Mouse (Mus musculus) ZHBTc4 (cell line): ENCODE data around the gene 4933430I17Rik.

Experiments used
- DNase-seq: peaks from one replicate; pipeline ENCODE4 v3.0.0-alpha.2; 2011; ENCODE audit warnings: low read depth, low spot score

The 4933430I17Rik gene

DNA sequence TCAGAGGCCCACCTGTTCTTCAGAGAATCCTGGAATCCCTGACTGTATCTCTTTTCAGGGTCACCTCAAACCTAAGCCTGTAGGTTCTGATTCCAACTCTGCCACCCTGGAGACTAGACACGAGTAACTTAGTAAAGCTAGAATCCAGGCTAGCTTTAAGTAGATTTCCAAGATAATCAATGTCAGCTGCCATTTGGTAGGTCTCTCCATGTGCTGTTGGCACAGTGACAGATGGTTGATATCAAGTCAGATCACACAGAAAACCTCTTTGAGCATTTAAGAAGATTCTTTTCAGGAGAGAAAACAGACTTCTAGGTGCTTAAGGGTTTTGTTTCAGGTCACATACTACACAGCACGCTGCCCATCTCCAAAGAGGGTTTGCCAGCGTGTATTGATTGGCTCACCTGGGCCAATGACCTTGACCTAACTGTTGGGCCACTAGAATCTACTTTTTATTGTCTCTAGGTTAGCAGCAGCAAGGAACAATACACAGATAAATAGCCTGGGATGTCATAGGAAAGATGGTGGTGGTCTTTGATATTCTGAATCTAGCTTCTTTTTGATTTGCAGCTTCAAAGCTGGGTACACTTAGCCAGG lies 21.7 kb upstream of the 4933430I17Rik start, which contains the start of gene Hdhd3:
TSS of gene Hdhd3 (minus strand) at position 94 of the 597 bp plus-strand sequence.
- no peak for DNase-seq

DNA sequence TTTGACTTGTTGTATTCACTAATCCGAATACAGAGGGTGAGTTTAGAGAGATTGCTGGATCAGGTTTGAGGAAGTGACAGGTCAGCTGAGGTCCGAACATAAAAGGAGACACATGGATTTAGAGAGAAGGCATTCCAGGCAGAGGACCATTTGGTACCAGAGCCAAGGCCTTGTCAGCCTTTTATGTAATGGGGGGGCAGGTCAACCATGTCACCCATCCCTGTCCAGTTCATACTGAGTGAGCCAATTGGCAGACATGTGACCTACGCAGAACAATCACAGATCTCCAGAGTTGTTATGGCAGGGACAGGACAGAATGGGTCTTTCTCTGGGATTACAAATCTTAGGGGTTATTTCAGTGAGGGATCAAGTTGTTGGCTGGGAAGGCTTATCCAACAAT lies 19.2 kb upstream of the 4933430I17Rik start:
- DNase-seq = no peak

DNA sequence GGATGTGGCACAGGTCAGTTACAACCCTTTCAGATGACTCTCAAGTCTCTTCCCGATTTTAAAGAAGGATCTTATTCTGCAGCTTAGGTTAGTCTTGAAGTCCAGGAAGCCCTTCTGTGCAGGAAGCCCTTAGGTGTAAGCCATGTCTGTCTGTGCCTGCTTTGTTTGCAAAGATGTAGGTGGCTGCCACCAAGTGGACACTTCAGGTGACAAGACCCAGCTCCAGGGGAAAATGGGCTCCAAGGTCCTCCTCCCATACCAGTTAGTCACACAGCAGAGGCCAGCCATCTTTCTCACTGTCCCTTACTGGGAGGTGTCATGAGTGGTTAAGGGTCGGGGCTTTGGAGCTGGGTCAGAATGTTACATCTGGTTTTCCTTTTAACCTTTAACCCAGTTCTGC lies 18.4 kb upstream of the 4933430I17Rik start:
- DNase-seq = no peak

DNA sequence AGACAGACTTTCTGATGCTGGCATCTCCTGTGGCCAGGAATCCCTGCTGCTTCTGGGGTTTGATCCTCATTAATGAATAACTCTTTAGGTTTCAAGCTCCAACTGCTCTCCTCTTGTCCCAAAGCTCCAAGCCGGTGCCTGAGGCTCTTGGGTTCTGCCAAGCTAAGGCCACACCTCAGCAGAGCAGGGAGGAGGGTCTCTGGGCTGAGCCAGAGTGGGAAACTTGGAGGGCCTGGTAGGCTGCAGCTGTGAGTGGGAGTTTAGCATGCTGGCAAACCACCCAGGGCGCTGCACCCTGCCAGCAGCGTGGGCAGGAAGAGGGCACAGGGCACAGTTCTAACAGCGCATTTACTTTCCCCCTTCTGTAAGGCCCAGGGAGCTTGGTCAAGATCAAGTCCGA lies 16.3 kb upstream of the 4933430I17Rik start:
- DNase-seq = no peak

DNA sequence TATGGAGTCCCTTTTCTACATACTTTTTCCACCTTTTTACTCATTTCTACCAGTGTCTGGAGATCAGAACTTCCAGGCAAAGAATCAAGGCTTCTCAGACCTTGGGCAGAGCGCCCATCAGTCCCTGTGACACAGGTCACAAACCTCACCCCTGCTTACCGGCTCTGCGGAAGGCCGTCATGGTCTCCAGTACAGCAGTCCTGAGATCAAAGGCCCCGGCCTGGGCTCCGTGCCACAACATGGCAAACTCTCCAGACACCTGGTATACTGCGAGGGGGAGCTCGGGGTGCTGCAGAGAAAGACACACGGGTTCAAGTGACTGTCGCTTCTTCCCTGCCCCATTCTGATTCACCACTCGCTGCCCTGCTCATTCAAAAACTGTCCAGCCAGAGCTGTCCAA lies 15.2 kb upstream of the 4933430I17Rik start:
- no peak for DNase-seq

DNA sequence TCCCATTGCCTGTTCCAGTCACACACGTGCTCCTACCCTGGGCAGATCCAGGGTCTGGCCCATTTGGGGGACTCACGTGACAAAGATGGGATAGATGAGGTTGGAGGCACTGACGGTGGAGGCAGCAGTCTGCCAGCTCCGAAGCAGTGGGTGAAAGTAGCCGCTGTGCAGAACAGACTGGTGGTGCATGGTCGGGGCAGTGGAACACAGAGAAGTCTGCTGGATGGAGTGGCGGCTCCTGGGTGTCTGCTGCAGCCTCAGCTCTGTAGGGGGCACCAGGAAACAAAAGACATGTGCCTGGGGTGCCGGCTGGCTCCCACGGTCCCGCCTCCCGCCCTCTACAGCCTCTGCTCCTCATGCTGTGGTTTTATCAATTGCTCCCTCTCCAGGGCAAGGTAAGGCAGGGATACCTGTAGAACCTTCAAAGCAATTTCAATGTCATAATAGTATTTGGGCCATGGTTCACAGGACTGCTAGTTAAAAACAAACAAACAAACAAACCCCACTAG lies 11.1 kb upstream of the 4933430I17Rik start:
- DNase-seq = peak; percentile 50

DNA sequence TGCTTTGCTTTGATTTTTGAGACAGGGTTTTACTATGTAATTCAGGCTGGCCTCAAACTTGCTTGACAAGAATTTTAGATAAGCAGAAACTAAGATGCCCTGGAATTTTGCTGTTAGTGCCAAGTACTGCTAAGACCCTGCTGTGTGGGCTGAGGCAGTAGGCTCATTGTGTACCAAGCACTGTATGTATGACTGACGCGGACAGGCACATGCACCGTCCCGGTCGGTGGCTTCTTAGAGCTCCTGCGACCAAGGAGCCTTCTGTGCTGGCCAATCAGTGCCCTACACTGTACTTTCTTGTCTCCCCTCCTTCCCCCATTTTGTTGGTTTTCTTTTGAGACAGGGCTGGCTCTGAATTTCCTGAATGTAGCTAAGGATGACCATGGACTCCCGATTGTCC lies 10.2 kb upstream of the 4933430I17Rik start:
- no peak for DNase-seq

DNA sequence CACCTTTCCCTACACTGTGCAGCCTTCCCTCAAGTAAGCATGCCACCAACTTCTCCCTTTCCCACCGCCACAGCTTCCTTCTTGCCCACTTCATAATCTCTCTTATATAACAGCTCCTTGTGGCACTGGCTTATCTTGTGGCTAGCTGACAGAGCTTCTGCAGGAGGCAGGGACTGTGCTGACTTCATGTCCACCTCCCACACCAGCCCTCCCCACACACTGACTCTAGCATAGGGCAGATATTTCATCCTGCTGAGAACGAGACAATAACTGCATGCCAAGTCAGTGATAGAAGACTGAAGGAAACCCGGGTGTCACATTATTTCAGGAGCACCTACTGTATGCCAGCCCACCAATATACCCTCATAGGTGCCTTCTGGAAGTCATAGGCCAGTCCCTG lies 9.7 kb upstream of the 4933430I17Rik start:
- no peak for DNase-seq

DNA sequence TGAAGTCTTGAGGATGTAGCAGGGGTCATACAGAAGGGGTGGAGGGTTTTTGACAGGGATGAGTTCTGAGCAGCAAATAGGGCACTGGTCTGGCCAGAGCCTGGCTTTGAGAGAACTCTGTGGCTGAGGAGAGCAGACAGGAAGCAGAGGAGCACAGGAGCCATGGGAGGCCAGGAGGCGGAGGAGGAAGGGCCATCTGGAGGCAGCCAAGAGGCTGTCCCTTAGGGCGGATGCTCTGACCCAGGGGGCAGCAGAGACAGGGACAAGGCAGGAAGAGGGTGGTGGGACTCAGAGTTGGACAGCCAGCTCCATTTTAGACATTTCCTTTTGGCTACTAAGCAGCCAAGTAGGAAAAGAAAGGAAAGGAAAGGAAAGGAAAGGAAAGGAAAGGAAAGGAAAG lies 9.1 kb upstream of the 4933430I17Rik start:
- no peak for DNase-seq

DNA sequence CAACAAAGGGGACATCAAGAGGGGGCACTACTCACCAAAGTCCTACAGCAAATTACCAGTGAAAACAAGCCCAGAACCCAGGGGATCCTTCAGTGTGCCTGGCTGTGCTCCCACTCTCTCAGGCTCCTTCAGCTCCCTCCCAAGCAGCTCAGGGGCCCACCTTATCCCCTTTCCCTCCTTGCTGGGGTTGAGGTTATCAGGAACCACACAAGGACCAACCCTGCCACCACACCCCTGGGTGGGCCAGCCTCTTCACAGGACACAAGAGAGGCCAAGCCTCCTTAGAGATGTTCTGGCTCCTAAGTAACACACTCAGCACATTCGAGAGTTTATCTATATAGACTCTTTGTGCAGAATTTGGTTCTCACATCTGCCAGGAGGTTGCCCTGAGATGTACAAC lies 8.6 kb upstream of the 4933430I17Rik start:
- DNase-seq = no peak

DNA sequence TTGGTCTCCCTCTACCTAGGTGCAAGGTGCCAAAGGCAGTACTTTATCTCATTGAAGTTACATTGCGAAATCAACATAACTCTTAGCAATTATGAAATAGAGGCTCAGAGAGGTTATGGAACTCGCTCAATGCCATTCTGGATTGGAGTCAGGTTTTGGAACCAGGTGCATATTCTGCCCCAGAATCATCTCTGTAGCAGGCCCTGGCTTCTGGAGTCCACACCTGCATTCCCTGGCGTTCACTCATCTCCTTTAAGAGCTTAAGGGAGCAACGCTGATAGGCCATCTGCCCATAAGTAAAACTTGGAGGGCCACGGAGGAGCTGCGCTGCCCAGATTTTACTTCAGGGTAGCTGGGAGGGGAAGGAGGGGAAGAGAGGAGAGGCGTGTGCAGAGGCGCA lies 8.1 kb upstream of the 4933430I17Rik start:
- no peak for DNase-seq

DNA sequence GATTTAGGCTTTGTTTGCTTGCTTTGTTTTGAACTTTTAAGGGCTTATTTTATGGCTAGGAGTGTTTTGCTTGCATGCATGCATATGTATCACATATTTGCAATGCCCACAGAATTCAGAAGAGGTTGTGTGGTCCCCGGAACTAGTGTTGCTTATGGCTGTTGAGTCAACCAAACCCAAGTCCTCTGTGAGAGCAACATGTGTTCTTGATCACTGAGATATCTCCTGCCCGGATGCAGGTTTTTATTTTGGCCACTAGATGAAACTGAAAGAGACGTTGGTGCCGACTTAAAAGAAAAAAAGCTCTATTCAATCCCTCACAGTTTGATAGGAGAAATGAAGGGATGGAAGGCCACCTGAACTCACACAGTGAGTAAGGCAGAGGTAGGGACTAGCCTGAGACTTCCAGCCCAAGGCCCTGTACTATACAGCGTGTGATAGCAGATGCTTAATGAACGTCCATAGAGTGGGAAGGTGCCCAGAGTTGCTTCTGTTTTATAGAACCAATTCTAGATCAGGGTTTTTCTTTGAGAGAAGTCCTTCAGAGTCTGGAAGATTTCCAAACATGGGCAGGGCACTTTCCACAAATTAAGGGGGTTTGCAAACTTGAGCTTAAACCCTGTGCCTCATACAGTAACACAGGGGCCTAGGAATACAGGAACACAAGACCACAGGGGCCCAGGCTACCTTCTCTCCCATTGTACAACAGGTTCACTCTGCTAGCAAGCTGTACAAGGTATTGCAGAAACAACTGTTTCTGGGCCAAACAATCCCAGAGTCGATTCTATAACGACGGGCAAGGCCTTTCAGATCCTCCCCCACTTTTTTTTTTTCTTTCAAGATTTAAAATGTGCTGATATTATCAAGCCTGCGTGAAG lies 7.4 kb upstream of the 4933430I17Rik start:
- no peak for DNase-seq

DNA sequence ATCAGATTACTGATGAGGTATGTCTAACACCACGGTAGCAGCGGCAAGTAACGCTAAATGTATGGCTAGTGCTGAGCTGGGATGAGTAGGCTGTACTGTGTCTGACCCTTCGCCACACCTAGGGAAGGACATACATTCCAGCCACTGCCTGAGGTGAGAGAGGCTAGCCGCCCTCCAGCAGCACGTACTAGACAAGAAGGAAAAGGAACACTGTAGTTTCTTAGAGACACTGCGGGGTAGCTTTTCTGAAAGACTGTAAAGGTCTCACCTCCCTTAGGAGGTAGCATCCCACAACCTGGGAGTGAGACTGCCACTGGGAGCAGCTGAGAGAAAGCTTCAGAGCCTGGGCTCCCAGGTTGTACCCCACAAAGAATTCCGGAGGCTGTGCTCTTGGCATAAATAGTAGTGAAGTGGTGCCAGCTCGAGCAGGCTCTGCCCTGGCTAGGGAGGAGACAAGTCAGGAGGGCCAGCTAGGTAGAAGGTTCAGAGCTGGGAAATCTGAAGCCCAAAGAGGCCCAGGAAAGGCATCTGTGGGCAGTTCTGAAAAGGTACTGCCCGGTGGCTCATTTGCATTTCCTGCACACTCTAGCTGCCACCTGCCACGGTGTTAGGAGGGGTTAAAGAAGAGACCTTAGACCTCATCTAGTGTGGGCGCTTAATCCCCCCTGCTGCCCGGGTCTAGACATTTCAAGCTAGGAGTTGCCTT lies 6.6 kb upstream of the 4933430I17Rik start:
- DNase-seq = peak; percentile 18

DNA sequence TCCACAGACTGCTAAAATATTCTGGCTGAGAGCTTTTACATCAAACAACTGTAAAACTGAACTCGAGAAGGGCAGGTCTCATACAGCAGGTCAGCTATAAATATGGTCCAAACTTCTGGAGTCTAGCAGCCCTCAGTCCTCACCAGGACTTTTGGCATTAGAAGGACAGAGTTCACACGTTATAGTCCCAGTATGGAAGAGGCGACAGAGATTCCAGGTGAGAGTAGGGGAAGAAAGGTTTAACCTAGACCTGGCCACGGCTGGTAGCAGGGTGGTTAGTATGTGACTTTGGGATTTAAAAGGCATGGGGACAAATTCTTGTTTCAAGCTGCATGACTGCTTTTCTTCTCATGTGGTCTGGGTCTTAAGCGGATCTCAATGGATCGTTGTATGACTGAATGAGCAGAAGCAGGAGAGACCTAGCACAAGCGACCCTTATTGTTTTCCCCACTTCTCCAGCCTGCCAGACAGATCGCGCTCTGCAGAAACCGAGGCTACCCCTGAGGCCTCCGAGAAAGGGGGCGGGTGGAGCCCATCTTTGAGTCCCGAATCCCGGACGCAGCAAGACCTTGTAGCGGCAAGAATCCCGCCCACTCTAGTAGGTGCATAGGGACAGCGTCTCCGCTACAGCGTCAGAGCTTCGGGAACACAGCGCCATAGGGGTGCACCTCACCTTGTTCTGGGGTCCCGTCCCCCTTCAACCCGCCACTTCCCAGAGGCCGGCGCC lies 5.9 kb upstream of the 4933430I17Rik start:
- no peak for DNase-seq

DNA sequence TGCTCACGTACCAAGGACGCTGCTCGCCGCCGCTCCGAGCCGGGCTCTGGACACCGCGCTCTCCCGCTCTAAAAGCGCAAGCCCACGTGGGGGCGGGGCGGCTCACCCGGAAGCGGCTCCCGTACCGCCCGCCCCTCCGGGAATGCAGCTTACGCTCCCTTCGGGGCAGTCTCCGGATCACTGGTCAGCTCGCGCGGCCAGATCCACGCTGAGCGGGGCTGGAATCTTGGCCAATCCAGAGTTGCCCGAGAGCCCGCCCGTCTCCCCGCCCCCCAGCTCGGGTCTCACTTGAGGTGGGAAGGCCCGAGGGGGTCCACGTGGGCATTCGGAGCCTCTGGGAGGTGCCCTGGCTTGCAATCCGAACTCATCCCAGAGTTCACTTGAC lies 5.3 kb upstream of the 4933430I17Rik start, which contains the start of gene Alad:
TSS of gene Alad (minus strand) at position 70 of the 385 bp plus-strand sequence.
- DNase-seq = peak; percentile 87

DNA sequence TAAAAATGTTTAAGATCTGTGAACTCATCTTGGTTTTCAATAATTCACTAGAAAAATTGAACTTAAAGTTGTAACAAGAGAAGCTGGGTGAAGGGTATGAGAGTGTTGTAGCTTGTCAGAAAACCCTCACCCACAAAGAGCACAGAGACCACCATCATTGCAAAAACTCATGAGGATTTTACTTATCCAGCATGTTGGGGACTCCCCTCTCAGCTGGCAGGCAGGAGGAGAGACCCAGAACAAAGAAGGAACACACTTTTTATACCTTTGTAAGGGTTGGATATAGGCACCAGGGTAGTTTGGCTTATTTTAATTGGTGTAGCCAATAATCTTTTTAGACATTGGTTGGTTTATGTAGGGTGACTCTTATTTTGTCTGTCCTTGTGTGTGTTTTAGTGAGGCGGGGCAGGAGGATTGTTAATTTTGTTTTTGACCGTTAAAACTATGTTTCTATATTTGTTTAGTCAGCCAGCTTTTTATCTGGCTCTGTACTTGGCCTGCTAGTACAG lies 4.2 kb upstream of the 4933430I17Rik start:
- DNase-seq = no peak

DNA sequence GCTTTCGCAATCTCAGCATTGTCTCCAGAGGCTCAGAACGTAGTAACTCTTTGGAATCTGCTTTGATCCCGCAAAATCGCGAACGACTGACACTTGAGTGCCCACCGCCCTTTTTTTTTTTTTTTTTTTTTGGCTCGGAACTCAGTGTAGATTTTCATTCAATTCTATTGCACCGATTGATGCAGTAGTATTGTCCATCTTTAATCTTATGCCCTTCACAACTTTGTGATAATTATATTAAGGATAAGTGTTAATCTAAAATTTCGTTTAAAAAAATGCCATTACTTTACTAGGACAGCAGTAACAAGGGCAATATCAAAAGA lies 281 bp downstream of the 4933430I17Rik start:
- no peak for DNase-seq

DNA sequence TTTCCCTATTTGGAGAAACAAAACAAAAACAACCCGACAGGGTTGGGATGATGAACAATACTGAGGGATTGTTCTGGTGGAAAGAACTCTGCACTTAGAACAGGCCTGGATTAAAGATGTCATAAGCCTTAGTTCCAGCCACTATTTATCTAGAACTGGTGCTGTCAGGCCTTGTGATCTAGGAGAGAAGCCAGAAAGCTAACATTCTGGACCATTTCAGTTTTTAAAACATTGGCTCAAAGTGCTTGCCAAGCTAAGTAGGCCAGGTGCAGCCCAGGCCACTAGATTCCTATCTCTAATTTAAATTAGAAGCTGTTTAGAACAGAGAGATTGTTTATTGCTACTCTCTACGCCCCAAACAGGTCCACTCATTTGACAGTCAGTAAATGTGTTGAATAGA lies 1.1 kb downstream of the 4933430I17Rik start:
- DNase-seq = no peak

DNA sequence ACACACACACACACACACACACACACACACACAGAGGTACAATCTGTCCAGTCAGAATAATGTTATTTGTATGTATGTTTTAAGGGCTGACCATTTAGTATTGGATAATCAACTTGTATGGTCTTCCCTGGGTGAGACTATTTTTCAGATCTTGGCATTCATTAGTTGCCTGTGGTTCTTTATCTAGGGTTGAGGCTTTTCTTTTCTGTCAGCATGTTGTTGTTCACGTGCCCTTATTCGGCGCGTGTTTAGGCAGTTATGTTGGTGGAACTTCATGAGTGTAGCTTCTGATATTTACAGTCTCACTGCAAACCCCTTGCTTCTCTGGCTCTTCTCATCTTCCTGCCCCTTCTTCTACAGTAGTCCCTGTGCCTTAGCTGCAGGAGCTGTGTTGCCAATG lies 2.5 kb downstream of the 4933430I17Rik start:
- DNase-seq = no peak

DNA sequence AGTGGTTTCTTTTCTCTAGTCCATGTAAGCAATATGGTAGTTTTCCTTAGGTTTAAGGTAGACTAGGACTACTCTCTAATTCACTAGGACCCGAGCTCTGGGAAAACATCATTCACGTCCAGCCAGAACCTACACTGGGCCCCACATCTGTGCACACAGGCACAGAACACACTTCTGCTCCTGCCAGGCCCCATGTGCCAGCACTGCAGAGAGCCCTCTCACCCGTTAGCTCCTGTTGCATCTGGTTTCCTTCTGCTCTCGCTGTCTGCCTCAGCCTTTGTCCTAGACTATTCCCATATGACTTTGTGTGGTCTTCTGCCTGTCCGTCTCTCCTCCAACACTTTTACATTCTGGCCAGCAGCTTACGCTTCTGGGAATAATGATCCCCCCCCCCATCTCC lies 8.6 kb downstream of the 4933430I17Rik start:
- no peak for DNase-seq

DNA sequence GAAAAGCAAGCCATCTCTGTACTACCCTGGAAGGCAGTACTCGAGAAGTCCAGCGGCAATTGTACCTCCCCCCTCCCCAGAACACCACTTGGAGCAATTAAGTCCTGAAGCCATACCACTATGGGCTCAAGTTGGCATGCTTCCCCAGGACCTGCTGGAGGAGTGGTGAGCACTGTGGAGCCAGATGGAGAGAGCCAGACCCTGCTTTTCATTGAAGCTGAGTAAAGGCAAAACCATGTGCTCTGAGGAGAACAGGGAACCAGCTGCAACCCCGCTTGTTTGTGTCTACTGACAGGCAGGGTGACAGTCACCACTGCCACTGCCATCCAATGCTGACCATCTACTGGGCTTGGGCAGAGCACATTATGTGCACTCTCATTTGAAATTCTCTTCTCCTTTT lies 16.6 kb downstream of the 4933430I17Rik start:
- DNase-seq = no peak

DNA sequence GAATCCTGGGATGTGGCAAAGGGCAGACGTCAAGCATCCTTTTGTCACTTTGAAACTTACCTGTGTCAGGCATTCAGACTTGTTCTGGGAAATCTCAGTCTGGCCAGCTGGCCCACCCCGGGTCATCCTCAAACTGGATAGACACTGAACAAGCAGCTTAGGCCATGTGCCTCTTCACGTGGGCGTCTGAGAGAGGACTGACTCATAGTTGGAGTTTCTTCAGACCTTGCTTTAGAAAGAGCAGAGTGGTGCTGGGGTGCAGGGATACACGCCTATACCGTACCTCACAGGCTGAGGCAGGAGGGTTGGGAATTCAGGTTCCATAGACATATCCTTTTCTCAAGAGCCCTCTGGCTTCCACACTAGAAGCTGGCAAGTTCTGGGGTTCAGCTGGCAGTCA lies 18.6 kb downstream of the 4933430I17Rik start:
- DNase-seq = no peak
